Mouse (Mus musculus): Measurements from ENCODE around the gene Ppm1b. TPM values are rescaled to one million over a fixed set of nuclear protein-coding genes. Genes with fewer than 3 reads are reported as not detected.

The Ppm1b gene
- polyA plus RNA-seq, 1 experiment from 2014 or later: 62.5 TPM

DNA sequence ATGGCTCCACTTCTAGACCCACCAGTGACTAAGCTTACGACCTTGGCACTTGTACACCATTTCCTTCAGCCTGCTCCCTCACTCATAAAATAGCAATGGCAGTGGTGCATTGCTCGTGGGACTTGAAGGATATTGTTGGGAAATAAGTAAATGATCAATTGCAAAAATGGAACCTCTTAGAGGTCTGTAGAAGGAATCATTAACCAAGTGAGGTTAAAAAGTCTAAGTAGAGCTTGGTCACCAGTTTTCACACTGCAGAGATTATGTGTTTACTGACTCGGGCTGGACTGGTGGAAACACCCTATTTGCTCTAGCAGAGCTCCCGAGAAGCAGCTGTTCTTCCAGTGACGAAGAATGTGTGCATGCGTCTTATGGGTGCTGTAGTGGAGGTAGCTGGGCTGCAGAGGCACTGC is 86.9 kb downstream of the Ppm1b start:
- Histone ChIP-seq H3K27me3 (no peaks in the 10 kb centered on the region), H3K4me2 (no peak overlapping the region), H3K36me3 (no peaks in the 10 kb centered on the region), H3K9ac (no peak overlapping the region), H3K4me1 (no peaks in the 10 kb centered on the region), H3K4me3 (no peak overlapping the region), H3K9me3 (no peaks in the 10 kb centered on the region), H3K27ac (no peak overlapping the region)
- ATAC-seq (ENCODE audit: borderline replicate concordance, extremely low read depth, low FRiP score, low TSS enrichment): no peak
- 71% methylated on average over 6 of the region's 6 CpGs for WGBS

DNA sequence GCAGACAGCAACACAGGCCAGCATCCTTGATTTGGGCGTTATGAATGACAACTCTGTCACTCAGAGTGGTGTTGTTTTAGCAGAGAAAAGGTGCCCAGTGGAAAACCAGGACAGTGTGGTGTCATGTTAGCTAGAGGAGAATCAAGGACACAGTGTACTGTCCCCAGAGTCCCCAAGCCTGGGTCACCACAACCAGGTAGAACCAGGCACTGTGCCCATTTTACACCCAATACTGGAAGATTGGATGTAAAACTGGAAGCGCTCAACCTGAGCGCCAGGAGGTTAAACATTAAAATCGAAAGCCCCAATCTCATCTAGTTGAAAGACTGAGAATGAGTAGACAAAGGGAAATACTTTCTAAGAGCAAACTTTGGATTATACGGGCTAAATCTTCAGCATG is 87.9 kb downstream of the Ppm1b start:
- no peaks in the 10 kb centered on the region for H3K9me3 ChIP-seq
- H3K36me3 ChIP-seq: no peaks in the 10 kb centered on the region
- no peak overlapping the region for H3K4me2 ChIP-seq
- H3K27ac ChIP-seq: no peak overlapping the region
- no peaks in the 10 kb centered on the region for H3K4me1 ChIP-seq
- no peaks in the 10 kb centered on the region for H3K27me3 ChIP-seq
- WGBS: 85% methylated on average over 5 of the region's 5 CpGs
- no peak overlapping the region for H3K4me3 ChIP-seq
- no peak for ATAC-seq (ENCODE audit: borderline replicate concordance, extremely low read depth, low FRiP score, low TSS enrichment)
- H3K9ac ChIP-seq: no peak overlapping the region

DNA sequence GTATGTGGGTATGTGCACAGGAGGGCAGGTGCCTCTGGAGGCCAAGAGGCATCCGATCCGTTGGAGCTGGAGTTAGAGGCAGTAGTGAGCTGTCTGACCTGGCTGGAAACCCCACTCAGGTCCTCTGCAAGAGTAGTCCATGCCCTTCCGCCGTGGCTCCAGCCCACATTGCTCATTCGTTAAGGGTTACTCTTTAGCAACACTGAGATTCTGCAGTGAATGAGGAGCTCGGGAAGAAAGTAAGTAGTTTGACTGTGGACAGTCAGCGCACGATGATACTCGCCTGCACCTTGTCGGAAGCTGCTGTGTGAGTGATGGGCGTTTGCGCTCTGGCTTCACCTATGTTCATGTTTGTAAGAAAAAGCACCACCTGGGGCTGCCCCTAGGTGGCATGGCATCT is 88.6 kb downstream of the Ppm1b start:
- Histone ChIP-seq H3K4me3 (no peak overlapping the region), H3K4me1 (no peaks in the 10 kb centered on the region), H3K27me3 (no peaks in the 10 kb centered on the region), H3K9me3 (no peaks in the 10 kb centered on the region), H3K36me3 (no peaks in the 10 kb centered on the region), H3K9ac (no peak overlapping the region), H3K4me2 (no peak overlapping the region), H3K27ac (no peak overlapping the region)
- 76% methylated on average over 12 of the region's 12 CpGs for WGBS
- ATAC-seq (ENCODE audit: borderline replicate concordance, extremely low read depth, low FRiP score, low TSS enrichment): no peak

DNA sequence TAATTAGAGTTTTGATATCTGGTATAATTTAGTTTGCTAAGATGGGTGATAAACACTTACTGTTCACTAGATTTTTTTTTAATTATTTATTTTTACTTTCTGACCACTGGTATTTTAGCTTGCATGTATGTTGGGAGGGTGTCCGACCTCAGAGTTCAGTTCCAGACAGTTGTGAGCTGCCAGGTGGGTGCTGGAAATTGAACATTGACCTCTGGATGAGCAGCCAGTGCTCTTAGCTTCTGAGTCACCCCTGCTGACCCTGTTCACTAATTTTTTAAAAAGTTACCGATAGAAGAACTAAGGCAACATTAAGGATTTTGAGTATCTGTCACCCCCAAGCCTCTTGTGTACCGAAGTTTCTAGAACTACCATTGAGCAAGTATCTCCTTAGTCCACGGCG is 91.8 kb downstream of the Ppm1b start:
- H3K27ac ChIP-seq: no peak overlapping the region
- H3K9me3 ChIP-seq: no peaks in the 10 kb centered on the region
- no peak overlapping the region for H3K4me3 ChIP-seq
- no peaks in the 10 kb centered on the region for H3K36me3 ChIP-seq
- 90% methylated on average over 5 of the region's 5 CpGs for WGBS
- H3K4me1 ChIP-seq: no peaks in the 10 kb centered on the region
- H3K4me2 ChIP-seq: no peak overlapping the region
- H3K9ac ChIP-seq: no peak overlapping the region
- ATAC-seq (ENCODE audit: borderline replicate concordance, extremely low read depth, low FRiP score, low TSS enrichment): no peak
- H3K27me3 ChIP-seq: no peaks in the 10 kb centered on the region

DNA sequence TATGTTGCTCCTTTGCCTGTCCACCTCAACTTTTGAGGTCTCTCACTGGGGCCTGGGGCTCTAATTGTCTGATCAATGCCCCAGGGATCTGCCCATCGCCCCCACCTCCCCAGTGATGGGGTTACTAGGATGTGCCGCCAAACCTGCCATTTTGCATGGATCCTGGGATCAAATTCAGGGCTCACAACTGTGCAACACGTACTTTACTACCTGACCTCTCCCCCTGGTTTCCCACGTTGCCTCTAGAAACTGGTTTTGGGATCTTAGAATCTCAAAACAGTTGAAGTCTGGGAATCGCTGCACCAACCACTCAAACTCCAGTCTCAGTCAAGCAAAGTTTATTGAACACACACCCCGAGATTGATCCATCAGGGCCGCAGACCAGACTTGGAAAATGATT is 101.7 kb downstream of the Ppm1b start:
- Histone ChIP-seq H3K27ac (no peak overlapping the region), H3K4me1 (no peaks in the 10 kb centered on the region), H3K36me3 (no peaks in the 10 kb centered on the region), H3K9ac (no peak overlapping the region), H3K27me3 (no peaks in the 10 kb centered on the region), H3K4me2 (no peak overlapping the region), H3K9me3 (no peaks in the 10 kb centered on the region), H3K4me3 (no peak overlapping the region)
- 85% methylated on average over 7 of the region's 7 CpGs for WGBS
- no peak for ATAC-seq (ENCODE audit: borderline replicate concordance, extremely low read depth, low FRiP score, low TSS enrichment)

DNA sequence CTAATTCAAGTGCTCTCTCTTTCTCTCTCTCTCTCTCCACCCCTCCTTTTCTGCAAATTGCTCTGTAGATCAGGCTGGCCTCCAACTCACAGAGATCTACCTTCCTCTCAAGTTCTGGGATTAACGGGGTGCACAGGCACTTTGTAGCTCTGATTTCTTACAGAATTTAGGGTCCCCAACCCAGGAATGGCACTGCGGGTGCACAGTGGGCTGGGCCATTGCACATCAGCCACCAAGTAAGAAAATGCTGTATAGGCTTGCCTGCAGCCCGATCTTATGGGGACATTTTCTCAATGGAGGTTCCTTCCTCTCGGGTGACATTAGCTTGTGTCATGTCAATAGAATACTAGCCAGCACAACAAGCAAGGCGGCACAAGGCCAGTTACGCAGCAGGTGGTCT is 102.6 kb downstream of the Ppm1b start:
- no peaks in the 10 kb centered on the region for H3K9me3 ChIP-seq
- no peak for ATAC-seq (ENCODE audit: borderline replicate concordance, extremely low read depth, low FRiP score, low TSS enrichment)
- WGBS: 92% methylated on average over 6 of the region's 6 CpGs
- no peak overlapping the region for H3K4me3 ChIP-seq
- no peak overlapping the region for H3K9ac ChIP-seq
- no peak overlapping the region for H3K27ac ChIP-seq
- H3K36me3 ChIP-seq: peaks cover 3% of the 10 kb centered on the region; the same call in 1 of the 2 replicates
- H3K4me2 ChIP-seq: no peak overlapping the region
- H3K27me3 ChIP-seq: no peaks in the 10 kb centered on the region
- no peaks in the 10 kb centered on the region for H3K4me1 ChIP-seq

DNA sequence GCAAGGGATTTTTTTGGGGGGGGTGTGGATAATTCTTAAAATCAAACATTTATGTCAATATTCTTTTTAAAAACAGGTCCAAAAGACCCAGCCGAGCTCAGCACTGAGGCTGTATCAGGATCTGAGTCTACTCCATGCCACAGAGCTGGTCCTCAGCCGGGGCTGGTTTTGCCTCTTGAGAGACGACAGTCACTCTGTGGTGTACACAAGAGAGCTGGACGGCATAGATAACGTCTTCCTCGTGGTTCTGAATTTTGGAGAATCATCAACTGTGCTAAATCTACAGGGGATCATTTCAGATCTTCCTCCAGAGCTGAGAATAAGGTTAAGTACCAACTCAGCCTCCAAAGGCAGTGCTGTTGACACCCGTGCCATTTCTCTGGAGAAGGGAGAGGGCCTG is 107.0 kb downstream of the Ppm1b start:
- no peak overlapping the region for H3K4me3 ChIP-seq
- no peaks in the 10 kb centered on the region for H3K9me3 ChIP-seq
- H3K9ac ChIP-seq: no peak overlapping the region
- H3K36me3 ChIP-seq: peaks cover 13% of the 10 kb centered on the region
- 82% methylated on average over 7 of the region's 7 CpGs for WGBS
- ATAC-seq (ENCODE audit: borderline replicate concordance, extremely low read depth, low FRiP score, low TSS enrichment): no peak
- no peaks in the 10 kb centered on the region for H3K4me1 ChIP-seq
- no peaks in the 10 kb centered on the region for H3K27me3 ChIP-seq
- H3K4me2 ChIP-seq: no peak overlapping the region
- no peak overlapping the region for H3K27ac ChIP-seq

DNA sequence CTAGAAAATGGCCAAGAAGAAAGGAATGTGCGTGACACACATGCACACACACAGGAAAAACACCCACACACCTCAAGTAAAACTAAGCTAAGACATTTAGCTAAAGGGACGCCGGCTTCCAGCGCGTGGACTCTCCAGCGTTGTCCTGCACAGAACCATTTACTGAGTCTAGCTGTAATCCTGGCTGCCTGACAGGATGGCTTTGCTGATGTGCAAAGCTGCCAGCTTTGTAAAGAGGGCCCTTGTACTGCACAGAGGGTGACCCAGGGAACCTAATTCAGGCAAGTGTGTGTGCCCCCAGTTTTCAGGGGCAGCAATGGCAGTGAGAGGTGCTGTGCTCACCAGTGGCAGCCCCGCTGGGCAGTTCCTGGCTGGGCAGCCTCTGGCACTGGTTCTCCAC is 110.8 kb downstream of the Ppm1b start:
- peaks cover 30% of the 10 kb centered on the region for H3K36me3 ChIP-seq
- H3K4me3 ChIP-seq: no peak overlapping the region
- H3K4me1 ChIP-seq: no peaks in the 10 kb centered on the region
- WGBS: 93% methylated on average over 7 of the region's 7 CpGs
- no peak overlapping the region for H3K4me2 ChIP-seq
- no peaks in the 10 kb centered on the region for H3K9me3 ChIP-seq
- H3K27me3 ChIP-seq: no peaks in the 10 kb centered on the region
- ATAC-seq (ENCODE audit: borderline replicate concordance, extremely low read depth, low FRiP score, low TSS enrichment): no peak
- H3K27ac ChIP-seq: no peak overlapping the region
- H3K9ac ChIP-seq: no peak overlapping the region

DNA sequence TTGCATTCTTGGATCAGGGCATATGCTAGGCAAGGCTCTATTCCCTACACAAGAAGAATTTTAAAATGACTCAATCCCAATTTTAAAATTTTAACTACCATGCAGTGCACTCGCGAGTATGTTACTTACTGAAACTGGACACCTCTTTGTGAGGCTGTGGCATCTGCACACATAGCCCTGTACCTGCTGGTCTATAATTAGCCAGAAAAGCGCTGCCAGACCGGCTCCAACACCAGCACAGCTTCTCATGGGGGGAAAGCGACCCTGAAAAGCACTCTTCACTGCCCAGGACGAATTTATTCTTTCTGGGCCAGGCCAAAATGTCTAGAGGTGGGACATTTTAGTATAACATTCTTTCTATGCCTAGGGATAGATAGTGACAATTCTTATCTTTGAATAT is 114.1 kb downstream of the Ppm1b start:
- Histone ChIP-seq H3K9me3 (no peaks in the 10 kb centered on the region), H3K36me3 (peaks cover 25% of the 10 kb centered on the region), H3K9ac (no peak overlapping the region), H3K4me2 (no peak overlapping the region), H3K4me1 (no peaks in the 10 kb centered on the region), H3K27me3 (no peaks in the 10 kb centered on the region), H3K4me3 (no peak overlapping the region), H3K27ac (no peak overlapping the region)
- ATAC-seq (ENCODE audit: borderline replicate concordance, extremely low read depth, low FRiP score, low TSS enrichment): no peak
- WGBS: 78% methylated on average over 6 of the region's 6 CpGs

DNA sequence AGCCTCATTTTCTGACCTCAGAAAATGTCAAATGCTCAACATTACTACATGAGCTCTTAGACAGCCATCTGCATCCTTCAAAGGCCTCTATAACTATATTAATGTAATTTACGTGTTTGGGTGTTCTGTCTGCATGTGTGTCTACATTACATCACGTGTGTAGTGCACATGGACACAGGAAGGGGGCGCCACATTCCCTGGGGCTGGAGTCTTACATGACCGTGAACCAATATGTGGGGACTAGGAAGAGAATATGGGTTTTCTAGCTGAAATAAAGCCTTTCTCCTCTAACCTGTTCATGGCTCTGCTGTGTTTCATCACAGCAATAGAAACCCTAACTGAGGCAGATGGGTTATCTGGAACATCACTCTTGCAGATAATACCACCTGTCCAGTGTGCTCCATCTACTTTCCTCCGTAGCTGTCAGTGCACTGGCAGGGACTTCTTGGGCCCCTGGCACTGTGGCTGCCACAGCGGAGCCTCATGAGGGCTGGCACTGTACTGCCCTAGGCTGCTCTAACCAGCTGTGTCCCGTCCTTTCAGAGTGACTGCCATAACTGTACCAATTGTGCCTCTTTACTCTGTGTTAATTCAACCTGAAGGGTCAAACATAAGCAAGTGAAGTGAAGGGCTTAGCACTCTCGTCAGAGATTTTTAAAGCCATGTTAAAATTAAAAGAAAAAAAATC is 114.7 kb downstream of the Ppm1b start:
- Histone ChIP-seq H3K9ac (no peak overlapping the region), H3K36me3 (peaks cover 25% of the 10 kb centered on the region), H3K27ac (no peak overlapping the region), H3K9me3 (no peaks in the 10 kb centered on the region), H3K27me3 (no peaks in the 10 kb centered on the region), H3K4me1 (no peaks in the 10 kb centered on the region), H3K4me3 (no peak overlapping the region), H3K4me2 (no peak overlapping the region)
- no peak for ATAC-seq (ENCODE audit: borderline replicate concordance, extremely low read depth, low FRiP score, low TSS enrichment)
- 88% methylated on average over 8 of the region's 8 CpGs for WGBS

DNA sequence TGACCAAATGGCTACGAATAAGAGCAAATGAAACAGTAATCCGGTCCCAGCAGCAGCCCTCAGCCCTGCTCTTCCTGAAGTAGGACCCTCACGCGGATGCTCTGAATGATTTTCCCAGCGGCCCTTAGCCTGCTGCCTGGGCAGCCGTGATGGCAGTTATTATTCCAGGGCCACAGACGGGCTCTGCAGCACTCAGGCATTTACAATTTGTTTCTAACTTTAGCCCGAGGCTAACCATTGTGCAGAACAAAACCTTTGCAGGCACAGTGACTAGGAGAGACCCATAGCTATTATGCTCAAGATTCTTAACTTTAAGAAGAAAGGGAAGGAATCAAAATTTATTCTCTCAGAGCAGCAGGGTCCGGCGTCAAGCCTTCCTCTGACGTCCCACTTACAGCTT is 115.8 kb downstream of the Ppm1b start:
- Histone ChIP-seq H3K9me3 (no peaks in the 10 kb centered on the region), H3K4me3 (no peak overlapping the region), H3K27ac (no peak overlapping the region), H3K36me3 (peaks cover 30% of the 10 kb centered on the region), H3K4me2 (no peak overlapping the region), H3K27me3 (no peaks in the 10 kb centered on the region), H3K9ac (no peak overlapping the region), H3K4me1 (no peaks in the 10 kb centered on the region)
- ATAC-seq (ENCODE audit: borderline replicate concordance, extremely low read depth, low FRiP score, low TSS enrichment): no peak
- 67% methylated on average over 11 of the region's 11 CpGs for WGBS

DNA sequence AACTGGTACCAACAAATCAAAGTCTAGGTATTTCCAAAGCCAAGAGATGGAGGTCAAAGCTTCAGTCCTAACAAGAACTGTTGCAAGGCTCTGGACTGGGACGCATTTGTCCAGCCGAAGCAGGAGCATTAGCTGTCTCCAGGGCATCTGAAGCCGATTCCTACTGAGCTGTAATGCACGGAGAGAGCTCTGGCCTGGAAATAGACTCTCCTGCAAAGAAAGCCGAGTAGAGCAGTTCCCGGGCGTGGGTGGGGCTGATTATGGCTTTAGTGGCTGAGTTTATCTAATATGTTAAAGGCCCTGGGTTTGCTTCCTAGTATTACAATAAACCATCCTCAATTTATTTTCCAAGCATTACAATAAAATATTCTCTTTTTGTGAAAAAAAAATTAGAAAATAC is 116.7 kb downstream of the Ppm1b start:
- Histone ChIP-seq H3K4me1 (no peaks in the 10 kb centered on the region), H3K27ac (no peak overlapping the region), H3K27me3 (no peaks in the 10 kb centered on the region), H3K4me3 (no peak overlapping the region), H3K9ac (no peak overlapping the region), H3K9me3 (no peaks in the 10 kb centered on the region), H3K4me2 (no peak overlapping the region), H3K36me3 (peaks cover 32% of the 10 kb centered on the region)
- ATAC-seq (ENCODE audit: borderline replicate concordance, extremely low read depth, low FRiP score, low TSS enrichment): no peak
- 87% methylated on average over 7 of the region's 7 CpGs for WGBS
